Mouse (Mus musculus) embryonic facial prominence, embryonic 11.5 days (tissue): ENCODE measurements around the gene Calm2. TPM values are rescaled to one million over a fixed set of nuclear protein-coding genes. Genes with fewer than 3 reads are reported as not detected.

Experiments
- ATAC-seq: fragments of 200-750 bp; cut with Nextera tagmentation; replicated peaks from 2 replicates; pipeline ENCODE4 v1.8.0; 2017; ENCODE audit warnings: low read depth; ENCODE audit not compliant: insufficient number of reproducible peaks, low FRiP score, low TSS enrichment
- DNase-seq: peaks from one replicate; pipeline ENCODE4 v3.0.0-alpha.2; 2015; ENCODE audit warnings: low spot score
- H3K27ac ChIP-seq: fragments of 300-500 bp; sonication (generic); replicated peaks from 2 replicates; pipeline ENCODE4 v1.5.1; 2014; ENCODE audit warnings: mild to moderate bottlenecking, low read depth, low read length, control low read depth
- H3K27me3 ChIP-seq: fragments of 300-500 bp; sonication (generic); 2 replicates; pipeline ENCODE4 v1.6.1; 2014; ENCODE audit warnings: mild to moderate bottlenecking, low read length, moderate library complexity, mixed read lengths; ENCODE audit not compliant: control insufficient read depth, insufficient read depth
- H3K36me3 ChIP-seq: fragments of 300-500 bp; sonication (generic); replicated peaks from 2 replicates; pipeline ENCODE4 v1.6.1; 2014; ENCODE audit warnings: low read depth, mild to moderate bottlenecking, low read length, moderate library complexity, mixed read lengths; ENCODE audit not compliant: control insufficient read depth, insufficient read depth
- H3K4me1 ChIP-seq: fragments of 300-500 bp; sonication (generic); 2 replicates; pipeline ENCODE4 v1.6.1; 2014; ENCODE audit warnings: low read length, mixed read lengths; ENCODE audit not compliant: control insufficient read depth, insufficient read depth
- H3K4me2 ChIP-seq: fragments of 300-500 bp; sonication (generic); 2 replicates; pipeline ENCODE4 v1.6.1; 2014; ENCODE audit warnings: low read depth, mild to moderate bottlenecking, control low read depth, low read length, moderate library complexity
- H3K4me3 ChIP-seq: fragments of 300-500 bp; sonication (generic); 2 replicates; pipeline ENCODE4 v1.5.1; 2014; ENCODE audit warnings: low read depth, low read length, control low read depth
- H3K9ac ChIP-seq: fragments of 300-500 bp; sonication (generic); replicated peaks from 2 replicates; pipeline ENCODE4 v1.6.1; 2014; ENCODE audit warnings: mild to moderate bottlenecking, control low read depth, low read length
- H3K9me3 ChIP-seq: fragments of 300-500 bp; sonication (generic); replicated peaks from 2 replicates; pipeline ENCODE4 v1.6.1; 2016; ENCODE audit warnings: mild to moderate bottlenecking, low read length, inconsistent platforms, mixed read lengths; ENCODE audit not compliant: control insufficient read depth
- WGBS: fragments of 180-500 bp; shearing (Covaris S2); extraction: QIAGEN DNeasy Blood & Tissue Kit; methylation state at CpG from one replicate; pipeline ENCODE4 v1.1.7; 2014; 5-methylcytosine and 5-hydroxymethylcytosine counted together
- polyA plus RNA-seq: library from polyadenylated mRNA; unstranded; fragments of >200 nt; fragmentation: Nextera tagmentation; extraction: Ambion mirVana; gene quantifications from 2 replicates; pipeline ENCODE4 v1.2.1, GENCODE M21; 2014

The Calm2 gene
- polyA plus RNA-seq, 1 experiment from 2014 or later, result 1,315 TPM

GRCm38 (mm10) chr17:87477611-87478010, 30.9 kb upstream of the Calm2 start:
- ATAC-seq, result no peak

GRCm38 (mm10) chr17:87475356-87475755, 28.6 kb upstream of the Calm2 start:
- no peak for DNase-seq
- Histone ChIP-seq H3K27ac (no peak overlapping the region), H3K9ac (no peak overlapping the region), H3K4me1 (peaks cover 7% of the 10 kb centered on the region), H3K4me3 (no peak overlapping the region), H3K27me3 (peaks cover 2% of the 10 kb centered on the region; the same call in 1 of the 2 replicates), H3K36me3 (no peaks in the 10 kb centered on the region), H3K4me2 (no peak overlapping the region), H3K9me3 (no peaks in the 10 kb centered on the region)
- no peak for ATAC-seq
- WGBS, result 59% methylated on average over 7 of the region's 8 CpGs

More at GRCm38 (mm10) chr17:87477611-87478010, 30.9 kb upstream of the Calm2 start:
- H3K36me3 ChIP-seq, result no peaks in the 10 kb centered on the region
- DNase-seq, result no peak
- no peak overlapping the region for H3K4me2 ChIP-seq
- peaks cover 7% of the 10 kb centered on the region for H3K4me1 ChIP-seq
- H3K27ac ChIP-seq, result no peak overlapping the region
- H3K4me3 ChIP-seq, result no peak overlapping the region
- H3K9me3 ChIP-seq, result no peaks in the 10 kb centered on the region
- no peak overlapping the region for H3K9ac ChIP-seq
- WGBS, result 78% methylated on average over 16 of the region's 16 CpGs
- H3K27me3 ChIP-seq, result peaks cover 2% of the 10 kb centered on the region; the same call in 1 of the 2 replicates

DNA sequence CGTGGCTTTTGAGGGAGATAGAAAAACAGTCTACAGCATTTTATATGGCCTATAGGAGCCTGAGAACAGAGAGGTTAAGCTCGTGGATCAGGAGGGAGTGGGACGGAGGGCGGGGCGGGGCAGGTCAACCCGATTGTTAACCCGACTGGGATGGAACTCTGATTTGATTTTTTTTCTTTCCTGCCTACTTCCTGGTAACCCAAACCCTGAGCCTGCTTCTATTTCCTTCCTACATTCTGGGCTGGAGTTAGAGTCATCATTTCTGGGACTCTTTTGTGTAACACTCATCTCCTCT, 27.7 kb upstream of the Calm2 start:
- Histone ChIP-seq H3K4me2 (peak overlapping the region; percentile 78), H3K4me3 (peak overlapping the region; percentile 31), H3K27ac (no peak overlapping the region), H3K4me1 (peaks cover 7% of the 10 kb centered on the region), H3K9ac (peak overlapping the region; percentile 44), H3K36me3 (no peaks in the 10 kb centered on the region), H3K27me3 (peaks cover 2% of the 10 kb centered on the region; the same call in 1 of the 2 replicates), H3K9me3 (no peaks in the 10 kb centered on the region)
- under 1% methylated on average over 7 of the region's 7 CpGs for WGBS
- 0 out of 2 replicates have a peak, but pooled peaks have one; percentile 4 for ATAC-seq
- no peak for DNase-seq

- Histone ChIP-seq H3K9me3 (no peaks in the 10 kb centered on the region), H3K9ac (peak overlapping the region; percentile 44), H3K4me3 (peak overlapping the region; percentile 31), H3K27ac (no peak overlapping the region), H3K27me3 (peaks cover 2% of the 10 kb centered on the region; the same call in 1 of the 2 replicates), H3K36me3 (no peaks in the 10 kb centered on the region), H3K4me2 (peak overlapping the region; percentile 78), H3K4me1 (peaks cover 7% of the 10 kb centered on the region)
- ATAC-seq, result peak; percentile 79
- under 1% methylated on average over 23 of the region's 23 CpGs for WGBS
- DNase-seq, result peak; percentile 55
These were observed 27.2 kb upstream of the Calm2 start for GRCm38 (mm10) chr17:87473736-87474500.

DNA sequence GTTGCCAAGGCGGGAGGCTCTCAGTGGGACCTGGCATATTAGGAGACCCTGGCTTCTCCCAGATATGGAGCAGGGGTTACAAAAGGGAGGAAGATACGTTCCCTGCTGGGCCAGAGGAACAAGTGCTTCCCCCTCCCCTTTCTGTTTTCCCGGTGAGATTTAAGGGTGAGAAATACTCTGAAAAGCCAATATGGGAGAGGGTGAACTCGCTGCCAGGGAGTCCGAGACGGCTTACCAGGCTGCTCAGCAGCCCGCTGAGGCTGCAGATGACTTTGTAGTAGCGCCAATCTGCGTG, 26.7 kb upstream of the Calm2 start:
- Histone ChIP-seq H3K27me3 (peaks cover 2% of the 10 kb centered on the region; the same call in 1 of the 2 replicates), H3K36me3 (no peaks in the 10 kb centered on the region), H3K9me3 (no peaks in the 10 kb centered on the region), H3K27ac (no peak overlapping the region), H3K4me3 (peak overlapping the region; percentile 31), H3K9ac (peak overlapping the region; percentile 44; the same call in 1 of the 2 replicates), H3K4me1 (peaks cover 7% of the 10 kb centered on the region), H3K4me2 (peak overlapping the region; percentile 78)
- WGBS, result 9% methylated on average over 9 of the region's 9 CpGs
- DNase-seq (no peak), ATAC-seq (no peak)

DNA sequence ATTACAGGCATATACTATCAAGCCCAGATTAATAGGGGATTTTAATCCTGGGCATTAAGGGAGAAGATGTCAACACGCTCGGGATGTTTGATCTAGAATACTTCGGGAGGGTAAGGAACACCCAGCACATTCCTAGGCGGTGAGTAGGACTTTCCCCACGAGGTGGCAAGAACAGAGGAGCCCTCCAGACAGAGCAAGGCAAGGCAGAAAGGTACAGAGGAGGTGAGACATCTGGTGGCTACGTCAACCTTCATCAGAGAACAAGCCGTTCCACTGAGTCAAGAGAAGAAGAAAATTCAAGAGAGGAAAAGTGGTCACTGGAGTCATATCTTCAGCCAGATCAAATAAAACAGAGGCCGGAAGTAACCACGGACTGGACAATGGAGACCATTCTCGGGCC, 26.1 kb upstream of the Calm2 start:
- no peak overlapping the region for H3K4me2 ChIP-seq
- no peak overlapping the region for H3K27ac ChIP-seq
- H3K4me1 ChIP-seq, result peaks cover 7% of the 10 kb centered on the region
- WGBS, result 62% methylated on average over 10 of the region's 10 CpGs
- peaks cover 2% of the 10 kb centered on the region; the same call in 1 of the 2 replicates for H3K27me3 ChIP-seq
- no peak overlapping the region for H3K4me3 ChIP-seq
- H3K9ac ChIP-seq, result no peak overlapping the region
- no peak for ATAC-seq
- DNase-seq, result no peak
- no peaks in the 10 kb centered on the region for H3K36me3 ChIP-seq
- H3K9me3 ChIP-seq, result no peaks in the 10 kb centered on the region

DNA sequence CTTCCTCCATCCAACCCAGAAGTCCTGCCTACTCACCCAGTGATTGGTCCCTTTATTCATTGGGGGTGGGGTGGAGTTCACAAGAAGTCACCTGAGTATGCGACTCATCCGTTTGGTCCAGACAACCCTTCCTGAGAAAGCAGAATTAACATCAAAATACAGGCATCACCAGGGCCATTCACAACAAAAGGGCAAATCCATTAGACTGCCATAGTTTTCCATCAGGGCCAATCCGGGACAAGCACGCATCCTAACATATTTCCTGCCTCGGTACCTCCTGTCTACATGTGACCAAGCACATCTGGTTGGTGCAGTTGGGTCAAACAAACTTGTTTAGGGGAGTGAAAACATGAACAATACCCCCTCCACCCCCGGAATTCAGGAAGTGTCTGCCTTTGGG, 24.9 kb upstream of the Calm2 start:
- Histone ChIP-seq H3K27ac (no peak overlapping the region), H3K9me3 (no peaks in the 10 kb centered on the region), H3K36me3 (no peaks in the 10 kb centered on the region), H3K9ac (no peak overlapping the region), H3K27me3 (peaks cover 2% of the 10 kb centered on the region; the same call in 1 of the 2 replicates), H3K4me3 (no peak overlapping the region), H3K4me1 (peaks cover 7% of the 10 kb centered on the region), H3K4me2 (no peak overlapping the region)
- ATAC-seq, result no peak
- DNase-seq, result no peak
- 55% methylated on average over 6 of the region's 6 CpGs for WGBS

- peaks cover 2% of the 10 kb centered on the region; the same call in 1 of the 2 replicates for H3K27me3 ChIP-seq
- H3K9ac ChIP-seq, result no peak overlapping the region
- ATAC-seq (no peak), DNase-seq (no peak)
- H3K4me3 ChIP-seq, result no peak overlapping the region
- WGBS, result 60% methylated on average over 8 of the region's 8 CpGs
- H3K4me1 ChIP-seq, result peaks cover 7% of the 10 kb centered on the region
- no peaks in the 10 kb centered on the region for H3K36me3 ChIP-seq
- no peaks in the 10 kb centered on the region for H3K9me3 ChIP-seq
- no peak overlapping the region for H3K4me2 ChIP-seq
- H3K27ac ChIP-seq, result no peak overlapping the region
These were observed 24.1 kb upstream of the Calm2 start for GRCm38 (mm10) chr17:87470797-87471196.
